Mouse (Mus musculus) 3T3-L1 (cell line): ENCODE data around the gene Fndc3b.
"Not testable (repeated sequence)": the region's sequence is repeated elsewhere in the genome, so short reads cannot be mapped to it uniquely, and the experiment has no call there.

Experiments used
- DNase-seq: peaks from one replicate; pipeline ENCODE4 v3.0.0-alpha.2; 2015; ENCODE audit warnings: low read depth, low spot score

Fndc3b gene

GRCm38 (mm10) chr3:27506886-27507285 is 204.2 kb downstream of the Fndc3b start:
- DNase-seq, result no peak

DNA sequence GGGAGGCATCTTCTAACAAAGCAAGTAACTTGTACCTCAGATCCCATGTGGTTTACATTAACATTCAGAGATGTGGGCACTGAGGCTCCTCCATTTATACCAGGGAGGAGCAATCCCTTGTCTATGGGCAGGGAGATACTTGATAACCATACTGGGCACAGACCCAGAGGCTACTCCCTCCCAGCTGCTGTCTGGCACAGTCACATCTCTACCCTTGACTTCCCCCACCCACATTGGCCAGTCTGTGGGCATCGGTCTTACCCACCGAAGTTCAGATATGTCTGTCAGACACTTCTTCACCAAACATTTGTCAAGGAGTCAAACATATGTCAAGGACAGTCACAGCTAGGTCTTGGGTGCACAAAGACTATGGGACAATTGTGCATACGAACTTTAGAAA is 205.5 kb downstream of the Fndc3b start:
- DNase-seq, result peak; percentile 20

GRCm38 (mm10) chr3:27503279-27504038 is 207.6 kb downstream of the Fndc3b start:
- no peak for DNase-seq

- no peak for DNase-seq
Measured at GRCm38 (mm10) chr3:27495296-27496073, 215.6 kb downstream of the Fndc3b start.

DNA sequence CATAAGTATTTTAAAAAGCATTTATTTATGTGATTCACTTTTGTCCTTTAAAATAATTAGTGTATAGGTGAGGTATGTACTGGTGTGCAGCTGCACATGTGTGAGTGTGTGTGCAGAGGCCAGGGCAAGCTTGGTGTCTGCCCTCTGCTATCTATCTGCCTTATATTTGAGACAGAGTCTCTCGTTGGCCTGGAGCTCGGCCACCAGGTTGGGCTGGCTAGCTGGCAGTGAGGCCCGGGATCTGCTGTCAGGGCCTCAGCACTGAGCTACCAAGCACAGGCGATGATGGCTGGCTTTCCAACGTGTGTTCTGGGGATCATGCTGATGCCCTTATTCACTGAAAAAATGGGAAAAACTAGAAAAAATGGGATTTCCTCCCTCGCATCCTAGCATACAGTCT is 216.4 kb downstream of the Fndc3b start:
- DNase-seq, result no peak

DNA sequence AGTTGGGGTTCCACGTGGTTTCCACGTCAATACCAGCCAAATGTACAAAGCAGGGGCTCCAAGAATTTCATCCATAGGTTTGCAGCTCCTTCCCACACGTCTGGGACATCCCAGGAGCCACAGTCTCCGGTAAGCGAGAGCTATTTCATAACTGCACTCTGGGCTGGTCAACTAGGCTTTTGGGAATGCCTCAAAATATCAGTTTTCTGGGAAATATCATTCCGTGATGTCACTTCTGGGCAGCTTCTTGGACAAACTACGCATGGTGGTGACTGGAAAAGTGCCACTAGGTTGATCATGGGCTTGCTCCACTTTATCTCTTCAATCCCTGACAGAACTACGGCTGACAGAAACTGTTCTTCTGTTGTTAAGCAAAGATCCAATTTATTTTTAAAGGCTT is 217.0 kb downstream of the Fndc3b start:
- no peak for DNase-seq

GRCm38 (mm10) chr3:27491821-27492220 is 219.3 kb downstream of the Fndc3b start:
- no peak for DNase-seq

DNA sequence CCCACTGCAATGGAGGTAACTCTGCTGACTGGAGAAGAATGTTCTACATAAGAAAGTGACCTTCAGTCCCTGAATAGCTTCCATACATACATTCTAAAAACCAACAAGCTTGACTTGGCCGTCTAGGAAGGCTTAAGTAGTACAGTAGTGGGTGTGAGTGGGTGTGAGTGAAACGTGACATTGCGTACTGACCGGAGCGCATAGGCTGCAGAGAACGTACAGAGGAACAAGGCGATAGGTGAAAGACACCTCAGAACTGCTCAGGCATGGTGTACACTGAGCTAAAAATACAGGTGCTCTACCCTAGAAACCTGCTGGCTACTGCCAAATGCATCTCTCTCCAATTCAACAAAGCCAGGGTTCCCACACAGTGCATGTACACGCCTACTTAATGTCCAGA is 219.7 kb downstream of the Fndc3b start:
- DNase-seq, result no peak

- DNase-seq, result no peak
Measured at GRCm38 (mm10) chr3:27490891-27491290, 220.2 kb downstream of the Fndc3b start.

- no peak for DNase-seq
Measured at GRCm38 (mm10) chr3:27489550-27489949, 221.6 kb downstream of the Fndc3b start.

DNA sequence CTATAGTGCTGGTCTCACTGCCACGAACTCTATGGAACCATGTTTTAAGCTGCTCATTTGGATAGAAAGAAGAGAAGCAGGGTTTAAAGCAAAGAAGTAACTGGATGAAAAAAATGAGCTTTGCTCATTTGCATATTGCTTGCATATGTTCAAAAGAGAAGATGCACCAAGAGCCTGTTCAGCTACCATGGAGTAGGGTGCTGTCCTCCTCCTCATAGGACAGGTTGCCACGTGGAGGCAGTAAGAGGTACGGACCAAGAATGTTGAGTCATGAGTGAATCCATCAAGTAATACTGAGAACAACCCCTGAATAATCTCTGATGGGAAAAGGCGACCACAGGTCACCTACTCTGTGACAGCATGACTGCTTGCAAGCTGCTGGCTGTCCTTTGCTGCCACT is 226.0 kb downstream of the Fndc3b start:
- no peak for DNase-seq

DNA sequence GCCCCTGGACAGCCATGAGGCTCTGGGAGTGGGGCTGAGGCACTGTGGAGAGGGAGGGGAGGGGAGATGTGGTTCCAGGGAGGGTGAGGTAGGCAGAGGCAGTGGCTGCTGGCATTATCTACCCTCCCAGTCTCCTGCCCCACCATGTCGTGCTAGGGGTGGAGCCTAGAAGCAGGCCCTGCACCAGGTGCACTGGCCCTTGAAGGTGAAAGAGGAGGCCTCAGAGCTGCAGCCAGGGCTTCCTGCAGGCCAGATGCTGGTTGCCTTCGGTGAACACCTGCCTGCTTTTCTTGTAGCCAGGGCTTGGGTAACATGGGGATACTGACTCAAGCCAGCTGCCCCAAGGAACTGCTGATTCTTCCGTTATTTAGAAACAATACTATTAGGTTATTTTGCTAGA is 226.4 kb downstream of the Fndc3b start:
- no peak for DNase-seq

GRCm38 (mm10) chr3:27483762-27484161 is 227.3 kb downstream of the Fndc3b start:
- no peak for DNase-seq

DNA sequence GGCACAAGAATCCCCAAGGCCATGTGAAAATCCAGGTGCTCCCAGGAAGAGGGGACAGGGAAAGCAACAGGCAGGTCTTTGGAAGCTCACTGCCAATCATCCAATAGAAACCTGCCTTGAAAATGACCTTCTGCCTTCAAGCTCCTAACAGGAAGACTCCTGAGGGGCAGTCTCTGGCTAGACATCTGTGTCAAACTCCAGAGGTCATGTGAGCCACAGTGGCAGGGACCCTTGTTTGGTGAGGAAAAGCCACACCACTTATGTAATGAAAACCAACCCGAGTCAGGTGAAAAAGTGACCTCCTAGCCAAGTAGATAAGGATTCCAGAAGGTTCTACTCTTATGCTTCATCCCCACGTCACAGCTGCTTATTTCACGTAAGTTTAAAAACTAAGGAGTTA is 227.8 kb downstream of the Fndc3b start:
- no peak for DNase-seq

GRCm38 (mm10) chr3:27481738-27482137 is 229.4 kb downstream of the Fndc3b start:
- DNase-seq, result no peak

DNA sequence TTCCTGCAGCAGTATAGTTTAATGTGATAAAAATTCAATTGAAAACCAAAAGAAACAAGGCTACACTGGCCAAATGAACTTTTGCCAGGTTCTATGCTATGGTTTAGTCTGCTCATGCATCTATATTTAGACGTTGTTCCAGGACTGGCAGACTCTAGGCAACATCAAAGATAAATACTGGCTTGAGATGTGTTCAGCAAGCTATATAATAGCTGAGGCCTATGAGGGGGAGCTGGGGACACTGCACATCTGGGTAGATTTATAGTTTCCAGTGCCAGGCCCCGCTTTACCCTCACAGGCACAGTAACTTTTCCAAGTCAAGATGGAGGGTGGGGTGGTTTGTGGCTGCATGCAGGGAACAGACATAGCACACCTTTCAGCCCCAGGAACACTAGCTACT is 231.7 kb downstream of the Fndc3b start:
- DNase-seq, result no peak

GRCm38 (mm10) chr3:27478563-27479156 is 232.4 kb downstream of the Fndc3b start:
- DNase-seq, result no peak

- not testable (repeated sequence) for DNase-seq
Measured at GRCm38 (mm10) chr3:27477749-27478148, 233.4 kb downstream of the Fndc3b start.

DNA sequence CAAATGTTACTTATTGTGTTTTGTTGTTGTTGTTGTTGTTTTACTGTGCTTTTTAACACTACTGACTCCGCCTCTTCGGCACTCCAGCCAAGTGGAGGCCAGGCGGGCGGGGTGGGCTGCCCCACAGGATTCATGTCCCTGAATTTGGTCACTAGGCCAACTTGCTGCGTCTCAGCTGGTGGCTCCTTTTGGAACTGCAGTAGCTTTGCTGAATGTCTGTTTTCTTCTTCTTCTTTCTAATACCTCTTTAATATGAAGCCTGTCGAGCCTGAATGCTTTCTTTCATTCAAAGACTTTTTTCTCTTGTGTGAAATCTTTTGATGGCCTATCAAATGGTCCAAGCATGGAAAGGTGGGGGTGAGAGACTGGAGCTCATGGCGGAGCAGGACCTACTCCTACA is 235.2 kb downstream of the Fndc3b start:
- DNase-seq, result no peak

- no peak for DNase-seq
Measured at GRCm38 (mm10) chr3:27473801-27474599, 237.1 kb downstream of the Fndc3b start.

DNA sequence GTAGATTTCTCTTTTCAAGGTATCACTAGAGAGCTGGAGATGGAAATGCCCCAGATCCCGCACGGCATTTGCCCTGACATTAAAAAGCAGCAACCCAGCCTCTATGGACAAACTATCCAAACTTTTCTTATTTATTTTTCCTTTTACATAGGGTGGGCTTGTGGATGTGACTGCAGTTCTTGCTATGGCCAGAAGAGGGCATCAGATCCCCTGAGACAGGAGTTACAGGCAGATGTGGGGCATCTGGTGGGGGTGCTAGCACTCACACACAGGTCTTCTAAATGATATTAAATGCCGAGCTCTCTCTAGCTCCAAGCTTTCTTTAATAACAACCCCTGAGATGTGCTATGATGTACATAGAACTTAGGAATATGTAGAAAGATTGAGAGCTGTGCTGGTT is 238.3 kb downstream of the Fndc3b start:
- peak; percentile 37 for DNase-seq

GRCm38 (mm10) chr3:27470781-27471180 is 240.3 kb downstream of the Fndc3b start:
- DNase-seq, result no peak
